Mouse (Mus musculus) G1E (cell line): ENCODE results near the gene Tsga10ip. TPM values are rescaled to one million over a fixed set of nuclear protein-coding genes. Genes with fewer than 3 reads are reported as not detected.

Experiments used
- ATAC-seq: 2 replicates; pipeline ENCODE4 v1.8.0; 2016; ENCODE audit warnings: mild to moderate bottlenecking; ENCODE audit not compliant: insufficient number of reproducible peaks, poor library complexity, low FRiP score, severe bottlenecking; ENCODE audit errors: extremely low read depth
- DNase-seq: peaks from one replicate; pipeline ENCODE4 v3.0.0; 2012; ENCODE audit warnings: low spot score
- H3K27me3 ChIP-seq: 2 replicates; pipeline ENCODE4 v1.6.1; 2012; ENCODE audit warnings: mild to moderate bottlenecking, low read length, inconsistent platforms; ENCODE audit not compliant: insufficient read depth
- H3K36me3 ChIP-seq: replicated peaks from 2 replicates; pipeline ENCODE3; 2012; ENCODE audit warnings: mild to moderate bottlenecking, inconsistent platforms
- H3K4me1 ChIP-seq: 2 replicates; pipeline ENCODE4 v1.6.1; 2012; ENCODE audit warnings: low read depth, low read length, inconsistent platforms, mixed read lengths; ENCODE audit not compliant: insufficient read depth
- H3K4me3 ChIP-seq: 2 replicates; pipeline ENCODE4 v1.5.1; 2012; ENCODE audit warnings: low read depth, mild to moderate bottlenecking, inconsistent platforms, low read length, moderate library complexity, mixed read lengths
- H3K9me3 ChIP-seq: replicated peaks from 2 replicates; pipeline ENCODE4 v1.6.1; 2012; ENCODE audit warnings: inconsistent platforms
- CTCF ChIP-seq: IDR thresholded peaks from 2 replicates; pipeline ENCODE4 v1.5.1; 2012; ENCODE audit warnings: low read depth, low read length, inconsistent platforms, mixed read lengths
- GATA1 ChIP-seq: IDR thresholded peaks from 2 replicates; pipeline ENCODE4 v1.6.1; 2012; ENCODE audit warnings: borderline replicate concordance, low read length, inconsistent platforms, mixed read lengths
- GATA2 ChIP-seq: IDR thresholded peaks from 2 replicates; pipeline ENCODE4 v1.6.1; 2012; ENCODE audit warnings: low read depth, low read length, inconsistent platforms, borderline replicate concordance
- POLR2AphosphoS5 ChIP-seq: IDR thresholded peaks from 2 replicates; pipeline ENCODE4 v1.6.1; 2012; ENCODE audit warnings: low read depth, low read length, inconsistent platforms; ENCODE audit not compliant: insufficient replicate concordance
- TAL1 ChIP-seq: conservative IDR thresholded peaks from 2 replicates; pipeline ENCODE4 v1.6.1; 2012; ENCODE audit warnings: low read depth, low read length, inconsistent platforms, mixed read lengths
- polyA plus RNA-seq: library from polyadenylated mRNA; stranded (reverse); fragments of >175 nt; gene quantifications from 2 replicates; pipeline ENCODE4 v1.2.3, GENCODE M21; 2012
- total RNA-seq, 2 experiments: library from RNA; stranded (forward) in 1 of 2; stranded (reverse) in 1 of 2; fragments of 200-1000 nt in 1 of 2; fragments of >200 nt in 1 of 2; fragmentation: Nextera tagmentation in 1 of 2; gene quantifications; 2 replicates each; pipeline ENCODE4 v1.2.3; 2014 to 2017

Tsga10ip gene
- total and polyA plus RNA-seq, 3 experiments = 0.11 to 0.74 TPM; not detected in 1

DNA sequence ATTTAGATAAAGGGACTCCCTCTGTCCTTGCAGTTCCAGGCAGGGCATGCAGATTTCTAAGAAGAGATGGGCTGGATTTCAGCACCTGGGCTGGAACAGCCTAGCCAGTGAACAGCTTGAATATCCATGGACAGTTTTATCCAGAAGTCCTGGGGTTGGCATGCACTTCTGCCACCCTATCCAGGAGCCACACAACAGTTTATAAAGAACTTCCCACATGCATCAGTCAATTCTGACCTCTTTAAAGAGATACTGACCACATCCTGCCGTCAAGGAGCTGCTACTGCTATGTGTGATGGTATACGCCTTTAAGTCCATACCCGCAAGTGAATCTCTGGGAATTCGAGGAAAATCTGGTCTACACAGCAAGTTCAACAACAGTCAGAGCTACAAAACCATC is 26.9 kb upstream of the Tsga10ip start:
- Histone ChIP-seq H3K27me3 (peaks cover 7% of the 10 kb centered on the region), H3K4me3 (no peak overlapping the region), H3K4me1 (peaks cover 46% of the 10 kb centered on the region), H3K36me3 (peaks cover 44% of the 10 kb centered on the region), H3K9me3 (no peaks in the 10 kb centered on the region)
- ATAC-seq (no peak), DNase-seq (no peak)
- TF ChIP-seq POLR2AphosphoS5 (no peak), GATA1 (no peak), TAL1 (no peak), GATA2 (no peak), CTCF (no peak)

DNA sequence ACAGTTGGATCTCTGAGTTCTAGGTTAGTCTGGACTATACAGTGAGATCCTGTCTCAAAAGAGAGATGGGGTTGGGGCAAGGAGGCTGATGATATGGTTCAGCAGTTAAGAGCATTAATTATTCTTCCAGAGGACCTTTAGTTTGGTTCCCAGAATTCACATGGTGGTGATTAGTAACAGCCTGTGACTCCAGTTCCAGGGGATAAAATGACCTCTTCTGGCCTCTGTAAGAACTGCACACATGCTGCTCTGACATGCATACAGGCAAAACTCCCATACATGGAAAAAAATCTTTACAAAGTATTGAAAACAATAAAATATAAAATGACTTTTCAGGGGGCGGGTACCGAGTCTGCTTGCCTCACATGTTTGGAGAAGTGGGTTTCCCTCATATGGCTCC is 25.8 kb upstream of the Tsga10ip start:
- no peak for DNase-seq
- TF ChIP-seq GATA1 = no peak
- peak; percentile 36; the same call in 1 of the 2 replicates for TF ChIP-seq CTCF

DNA sequence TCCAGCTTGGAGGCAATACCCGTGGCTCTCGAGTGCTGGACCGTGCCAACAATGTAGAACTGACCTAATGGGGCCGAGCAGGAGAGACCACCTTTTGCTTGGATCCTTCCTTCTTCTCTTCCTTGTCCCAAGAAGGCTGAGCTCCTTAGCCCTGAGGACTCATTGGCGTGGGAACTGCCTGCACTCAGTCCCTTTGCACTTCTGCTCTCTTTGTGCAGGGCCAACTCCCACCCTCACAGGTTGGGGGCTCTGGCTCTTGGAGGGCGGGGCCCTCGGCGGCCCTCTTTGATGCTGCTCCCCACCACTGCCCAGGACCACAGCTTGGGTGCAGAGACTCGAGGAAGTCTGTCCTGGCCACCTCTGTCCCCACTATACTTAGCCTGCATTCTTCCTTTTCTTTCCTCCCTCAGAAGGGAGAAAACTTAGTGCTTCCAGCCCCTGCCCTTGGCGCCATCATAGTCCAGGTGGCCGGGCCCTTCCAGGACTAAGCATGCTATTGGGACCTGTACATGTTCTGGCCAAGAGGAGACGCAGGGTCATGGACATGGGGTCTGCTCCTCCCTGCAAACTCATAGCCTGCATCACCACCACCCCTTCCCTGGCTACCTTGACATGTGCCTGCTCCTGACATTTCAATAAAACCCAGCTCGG is 24.4 kb upstream of the Tsga10ip start:
- Histone ChIP-seq H3K9me3 (no peaks in the 10 kb centered on the region), H3K36me3 (peaks cover 63% of the 10 kb centered on the region), H3K4me3 (peak overlapping the region; percentile 100; the same call in 1 of the 2 replicates), H3K4me1 (peaks cover 51% of the 10 kb centered on the region), H3K27me3 (no peaks in the 10 kb centered on the region; the same call in 1 of the 2 replicates)
- DNase-seq (no peak), ATAC-seq (no peak)
- TF ChIP-seq GATA1 (no peak), CTCF (no peak)

More for the DNA sequence above, 25.8 kb upstream of the Tsga10ip start:
- Histone ChIP-seq H3K36me3 (peaks cover 50% of the 10 kb centered on the region), H3K4me1 (peaks cover 46% of the 10 kb centered on the region), H3K27me3 (no peaks in the 10 kb centered on the region; the same call in 1 of the 2 replicates), H3K9me3 (no peaks in the 10 kb centered on the region), H3K4me3 (no peak overlapping the region)
- no peak for ATAC-seq

DNA sequence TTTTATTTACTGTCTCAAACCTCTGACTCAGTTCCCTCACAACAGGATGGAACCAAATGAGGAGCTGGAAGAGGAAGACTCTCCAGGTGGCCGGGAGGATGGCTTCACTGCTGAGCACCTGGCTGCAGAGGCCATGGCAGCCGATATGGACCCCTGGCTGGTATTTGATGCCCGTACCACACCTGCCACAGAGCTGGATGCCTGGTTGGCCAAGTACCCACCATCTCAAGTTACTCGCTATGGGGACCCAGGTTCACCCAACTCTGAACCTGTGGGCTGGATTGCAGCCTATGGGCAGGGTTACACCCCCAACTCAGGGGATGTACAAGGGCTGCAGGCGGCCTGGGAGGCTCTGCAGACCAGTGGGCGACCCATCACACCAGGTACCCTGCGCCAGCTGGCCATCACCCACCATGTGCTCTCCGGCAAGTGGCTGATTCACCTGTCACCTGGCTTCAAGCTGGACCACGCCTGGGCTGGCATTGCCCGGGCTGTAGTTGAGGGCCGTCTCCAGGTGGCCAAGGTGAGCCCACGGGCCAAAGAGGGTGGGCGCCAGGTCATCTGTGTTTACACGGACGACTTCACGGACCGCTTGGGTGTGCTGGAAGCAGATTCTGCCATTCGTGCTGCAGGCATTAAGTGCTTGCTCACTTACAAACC is 23.7 kb upstream of the Tsga10ip start:
- H3K36me3 ChIP-seq = peaks cover 70% of the 10 kb centered on the region
- TF ChIP-seq CTCF (no peak), GATA1 (no peak), TAL1 (no peak), GATA2 (no peak), POLR2AphosphoS5 (no peak; the same call in 1 of the 2 replicates)
- H3K4me1 ChIP-seq = peaks cover 52% of the 10 kb centered on the region
- ATAC-seq (no peak), DNase-seq (no peak)
- H3K9me3 ChIP-seq = no peaks in the 10 kb centered on the region
- peak overlapping the region; percentile 100 for H3K4me3 ChIP-seq
- H3K27me3 ChIP-seq = no peaks in the 10 kb centered on the region

DNA sequence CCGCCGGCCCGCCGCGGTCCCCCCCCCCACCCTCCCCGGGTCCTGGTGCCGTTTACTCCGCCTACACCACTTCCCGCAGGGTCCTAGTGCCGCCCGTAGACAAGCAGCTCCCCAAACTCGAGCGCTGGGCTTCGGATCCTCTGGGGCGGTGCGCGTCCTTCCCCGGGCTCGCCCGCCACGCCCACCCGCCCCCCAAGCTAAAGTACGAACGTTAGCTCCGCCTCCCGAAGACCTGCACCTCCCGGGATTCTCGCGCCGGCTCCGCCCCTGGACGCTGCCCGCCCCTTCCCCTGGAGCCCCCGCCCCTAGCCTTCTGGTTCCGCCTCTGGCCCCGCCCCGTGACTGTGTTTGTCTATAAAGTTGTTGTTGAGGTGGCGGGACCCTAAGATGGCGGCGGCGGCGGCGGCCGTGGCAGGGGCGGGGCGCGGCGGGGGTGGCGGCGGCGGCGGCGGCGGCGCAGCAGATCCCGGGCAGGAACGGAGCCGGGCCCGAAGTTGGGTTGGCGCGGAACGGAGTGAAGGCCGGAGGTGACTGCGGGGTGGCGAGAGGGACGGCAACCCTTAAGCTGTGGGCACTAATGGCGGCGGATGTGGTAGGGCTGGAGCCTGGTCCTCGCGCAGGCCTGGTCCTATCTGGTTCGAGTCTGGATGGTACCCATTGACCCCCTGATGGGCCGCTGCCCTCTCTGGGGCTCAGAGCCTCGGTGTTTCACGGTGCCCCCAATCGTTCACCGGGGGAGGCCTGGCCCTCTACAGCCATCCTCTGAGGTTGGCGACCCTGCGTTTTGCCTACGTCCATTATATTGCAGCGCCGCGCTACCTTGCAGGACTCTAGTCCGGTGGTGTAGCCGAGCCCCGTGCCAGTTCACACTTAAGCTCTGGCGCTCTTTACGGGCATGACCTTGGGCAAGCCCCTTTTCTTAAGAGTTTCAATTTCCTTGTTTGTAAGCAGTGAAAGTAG is 22.7 kb upstream of the Tsga10ip start, which contains the start of the genes Drap1 and AI837181:
Gene Drap1, minus strand, starts transcription at position 198 of the 960 bp plus-strand sequence.
Gene AI837181, plus strand, starts transcription at position 363 of the 960 bp plus-strand sequence.
- Histone ChIP-seq H3K4me3 (peak within 1 kb of the TSS; percentile 100), H3K4me1 (peaks cover 55% of the 10 kb centered on the region), H3K27me3 (no peaks in the 10 kb centered on the region), H3K36me3 (peaks cover 76% of the 10 kb centered on the region), H3K9me3 (no peaks in the 10 kb centered on the region)
- TF ChIP-seq GATA1 = no peak
- no peak for TF ChIP-seq GATA2
- no peak for TF ChIP-seq CTCF
- TF ChIP-seq TAL1 = no peak
- TF ChIP-seq POLR2AphosphoS5 = no peak
- DNase-seq (peak; percentile 97), ATAC-seq (peak; percentile 76)
